Mouse (Mus musculus) brown adipose tissue, adult 24 weeks (tissue): ENCODE measurements at regions not wholly inside any gene's neighbourhood (a gene's known extent, or its start where the extent isn't known, plus 50 kb on each side); places are given as distances from the start of the nearest gene placed in this dataset.

ENCODE experiments used
- H3K27ac ChIP-seq: fragments of 200-500 bp; replicated peaks from 2 replicates; pipeline ENCODE4 v1.5.1; 2012; ENCODE audit warnings: low read depth, mild to moderate bottlenecking, low read length
- H3K4me1 ChIP-seq: fragments of 200-500 bp; 2 replicates; pipeline ENCODE4 v1.6.1; 2012; ENCODE audit warnings: low read length, mixed read lengths; ENCODE audit not compliant: control insufficient read depth, insufficient read depth, insufficient read length
- H3K4me3 ChIP-seq: fragments of 200-500 bp; 2 replicates; pipeline ENCODE4 v1.5.1; 2012; ENCODE audit warnings: low read depth, mild to moderate bottlenecking, low read length, moderate library complexity; ENCODE audit not compliant: insufficient read depth

- Histone ChIP-seq H3K4me1 (peaks cover 5% of the 10 kb centered on the region; the same call in 1 of the 2 replicates), H3K27ac (no peak overlapping the region), H3K4me3 (no peak overlapping the region)
Measured at GRCm38 (mm10) chr9:25374161-25374560, 107.2 kb upstream of the Eepd1 start.

GRCm38 (mm10) chr9:25376209-25376608 is 105.1 kb upstream of the Eepd1 start:
- peaks cover 5% of the 10 kb centered on the region; the same call in 1 of the 2 replicates for H3K4me1 ChIP-seq
- H3K4me3 ChIP-seq, result no peak overlapping the region
- H3K27ac ChIP-seq, result no peak overlapping the region

- Histone ChIP-seq H3K4me1 (peaks cover 5% of the 10 kb centered on the region; the same call in 1 of the 2 replicates), H3K4me3 (no peak overlapping the region), H3K27ac (no peak overlapping the region; the same call in 1 of the 2 replicates)
Measured at GRCm38 (mm10) chr9:25377771-25378747, 103.3 kb upstream of the Eepd1 start.

- 0 out of 2 replicates have a peak, but pooled peaks cover 2% of the 10 kb centered on the region for H3K4me1 ChIP-seq
- no peak overlapping the region for H3K27ac ChIP-seq
- H3K4me3 ChIP-seq, result no peak overlapping the region
Measured at GRCm38 (mm10) chr9:25385333-25385732, 96.0 kb upstream of the Eepd1 start.

- peak overlapping the region; percentile 77 for H3K27ac ChIP-seq
- H3K4me1 ChIP-seq, result 0 out of 2 replicates have a peak, but pooled peaks cover 2% of the 10 kb centered on the region
- H3K4me3 ChIP-seq, result no peak overlapping the region
Measured at GRCm38 (mm10) chr9:25387876-25388650, 93.3 kb upstream of the Eepd1 start.

GRCm38 (mm10) chr9:25389351-25389750 is 92.0 kb upstream of the Eepd1 start:
- Histone ChIP-seq H3K4me3 (no peak overlapping the region), H3K27ac (no peak overlapping the region), H3K4me1 (0 out of 2 replicates have a peak, but pooled peaks cover 2% of the 10 kb centered on the region)

GRCm38 (mm10) chr9:25400647-25401335 is 80.6 kb upstream of the Eepd1 start:
- Histone ChIP-seq H3K27ac (no peak overlapping the region), H3K4me3 (no peak overlapping the region), H3K4me1 (no peaks in the 10 kb centered on the region)

- Histone ChIP-seq H3K27ac (no peak overlapping the region), H3K4me3 (no peak overlapping the region), H3K4me1 (no peaks in the 10 kb centered on the region)
Measured at GRCm38 (mm10) chr9:25405848-25406247, 75.5 kb upstream of the Eepd1 start.

- no peak overlapping the region for H3K27ac ChIP-seq
- no peaks in the 10 kb centered on the region for H3K4me1 ChIP-seq
- no peak overlapping the region for H3K4me3 ChIP-seq
Measured at GRCm38 (mm10) chr9:25408518-25408917, 72.8 kb upstream of the Eepd1 start.

GRCm38 (mm10) chr9:25409729-25410128 is 71.6 kb upstream of the Eepd1 start:
- H3K4me1 ChIP-seq, result no peaks in the 10 kb centered on the region
- no peak overlapping the region for H3K27ac ChIP-seq
- H3K4me3 ChIP-seq, result no peak overlapping the region

- Histone ChIP-seq H3K4me1 (no peaks in the 10 kb centered on the region), H3K27ac (no peak overlapping the region), H3K4me3 (no peak overlapping the region)
Measured at GRCm38 (mm10) chr9:25413873-25414272, 67.5 kb upstream of the Eepd1 start.

GRCm38 (mm10) chr9:25414315-25414714 is 67.0 kb upstream of the Eepd1 start:
- Histone ChIP-seq H3K27ac (no peak overlapping the region), H3K4me1 (no peaks in the 10 kb centered on the region), H3K4me3 (no peak overlapping the region)

- H3K27ac ChIP-seq, result no peak overlapping the region
- no peak overlapping the region for H3K4me3 ChIP-seq
- H3K4me1 ChIP-seq, result no peaks in the 10 kb centered on the region
Measured at GRCm38 (mm10) chr9:25426941-25427340, 54.4 kb upstream of the Eepd1 start.

- no peak overlapping the region for H3K27ac ChIP-seq
- H3K4me3 ChIP-seq, result no peak overlapping the region
- H3K4me1 ChIP-seq, result no peaks in the 10 kb centered on the region
Measured at GRCm38 (mm10) chr9:25429450-25430213, 51.7 kb upstream of the Eepd1 start.
